Mouse (Mus musculus) adrenal gland, adult 10 weeks (tissue): ENCODE data around the gene Sec23ip. TPM values are rescaled to one million over a fixed set of nuclear protein-coding genes. Genes with fewer than 3 reads are reported as not detected.

ENCODE experiments used
- polyA plus RNA-seq: library from polyadenylated mRNA; stranded (reverse); fragments of 350-450 nt; fragmentation: Illumina TruSeq; extraction: RNeasy Lipid Tissue Mini Kit (QIAGEN cat#74804); gene quantifications from one replicate; pipeline ENCODE4 v1.2.3, GENCODE M21; 2014; ENCODE audit warnings: low read depth, low replicate concordance

Gene Sec23ip
- 44.7 TPM for polyA plus RNA-seq

DNA sequence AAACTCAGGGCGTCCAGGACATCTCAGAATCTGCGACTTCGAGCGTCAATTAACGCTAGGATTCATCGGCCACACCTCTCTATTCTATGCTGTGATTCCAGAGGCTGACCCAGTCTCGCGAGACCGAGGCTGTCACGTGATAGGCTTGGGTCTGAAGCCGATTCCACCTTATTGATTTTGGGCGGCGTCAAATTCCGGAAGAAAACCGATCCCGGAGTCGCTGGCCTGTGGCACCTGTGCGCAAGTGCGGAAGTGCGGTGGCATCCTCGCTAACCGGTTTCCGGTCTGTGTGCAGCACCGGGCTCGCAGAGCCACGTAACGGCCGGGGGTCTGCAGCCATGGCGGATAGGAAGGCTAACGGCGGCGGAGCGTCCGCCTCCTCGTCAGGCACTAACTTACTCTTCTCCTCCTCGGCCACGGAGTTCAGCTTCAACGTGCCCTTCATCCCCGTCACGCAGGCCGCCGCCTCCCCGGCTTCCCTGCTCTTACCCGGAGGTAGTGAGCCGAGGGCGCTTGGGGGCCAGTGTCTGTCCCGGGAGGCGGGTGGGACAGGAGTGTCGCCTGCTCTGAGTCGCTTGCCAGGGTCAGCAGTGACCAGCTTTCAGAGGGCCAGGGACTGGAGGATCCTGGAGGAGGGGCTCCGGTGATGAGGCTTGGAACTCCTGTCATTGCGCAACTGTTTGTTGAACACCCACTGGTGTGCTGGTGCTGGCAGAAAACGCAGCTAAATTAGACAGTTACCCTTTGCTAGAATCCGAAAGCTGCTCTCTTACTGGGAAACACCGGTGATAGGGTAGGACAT lies at the start of gene Sec23ip:
Gene Sec23ip (plus strand): TSS at position 260 of the 802 bp plus-strand sequence.

GRCm38 (mm10) chr7:128740334-128740733 lies 4.4 kb upstream of the Sec23ip start, which contains the start of gene Mcmbp:
TSS of gene Mcmbp (minus strand) at chr7:128740495.

Other genes starting within 250 kb of the Sec23ip start
- 62.1 TPM for gene Bag3, start 221.3 kb upstream of the Sec23ip start, polyA plus RNA-seq
- 62.2 TPM for gene Inpp5f, start 133.6 kb upstream of the Sec23ip start, polyA plus RNA-seq
- 25.0 TPM for gene Mcmbp, start 4.4 kb upstream of the Sec23ip start, polyA plus RNA-seq